Mouse (Mus musculus): ENCODE measurements around the gene Jazf1.

- TF ChIP-seq GATA1 (IDR thresholded peaks at IDR 0.05; ENCODE audit: low read length) (no peak), TAL1 (IDR thresholded peaks at IDR 0.05; ENCODE audit: low read length) (no peak)
Measured at GRCm38 (mm10) chr6:52797252-52797800, 271.1 kb downstream of the Jazf1 start.
